Mouse (Mus musculus) kidney, adult 8-10 months (tissue): Measurements from ENCODE around the gene Rabif.
A peak's percentile ranks its signal among the peaks of the same experiment; 100 is the strongest.
"Not testable (repeated sequence)": the region's sequence is repeated elsewhere in the genome, so short reads cannot be mapped to it uniquely, and the experiment has no call there.

Experiments
- DNase-seq, 2 experiments: peaks; one replicate each; pipeline ENCODE4 v3.0.0; 2022

The Rabif gene

GRCm38 (mm10) chr1:134494428-134495215 lies at the start of gene Rabif:
Gene Rabif (plus strand): TSS chr1:134494648.
- DNase-seq = peak; percentile 99

DNA sequence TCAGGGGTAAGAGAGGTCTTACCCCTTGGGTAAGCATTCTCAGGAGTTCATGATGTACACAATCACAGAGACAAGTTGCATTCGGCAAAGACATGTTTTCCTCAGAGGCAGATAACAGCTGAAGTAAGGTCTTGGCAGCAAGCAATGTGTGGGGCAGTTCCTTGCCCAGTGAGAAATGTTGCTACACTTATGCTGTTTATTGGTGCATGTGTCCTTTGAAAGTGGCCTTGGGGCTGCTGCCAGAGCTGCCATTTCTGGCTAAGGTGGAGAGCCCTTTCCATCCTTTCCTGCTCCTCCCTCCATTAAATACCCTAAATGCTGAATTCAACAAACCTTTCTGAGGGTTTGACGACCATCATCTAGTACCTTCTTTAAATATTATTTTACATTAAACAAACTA lies 49.0 kb upstream of the Rabif start:
- DNase-seq = no peak

DNA sequence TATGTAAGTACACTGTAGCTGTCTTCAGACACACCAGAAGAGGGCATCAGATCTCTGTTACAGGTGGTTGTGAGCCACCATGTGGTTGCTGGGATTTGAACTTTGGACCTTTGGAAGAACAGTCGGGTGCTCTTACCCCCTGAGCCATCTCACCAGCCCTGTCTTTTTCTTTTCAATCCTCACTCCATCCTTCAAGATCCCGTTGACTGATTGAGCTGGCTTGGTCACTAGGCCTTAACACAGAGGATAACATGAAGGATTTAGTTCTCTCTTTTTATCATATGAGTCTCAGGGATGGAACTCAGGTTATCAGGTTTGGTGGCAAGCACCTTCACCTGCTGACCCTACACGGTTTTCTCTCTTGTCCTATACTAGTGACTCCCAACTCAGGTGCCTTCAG lies 45.9 kb upstream of the Rabif start:
- DNase-seq = not testable (repeated sequence)

DNA sequence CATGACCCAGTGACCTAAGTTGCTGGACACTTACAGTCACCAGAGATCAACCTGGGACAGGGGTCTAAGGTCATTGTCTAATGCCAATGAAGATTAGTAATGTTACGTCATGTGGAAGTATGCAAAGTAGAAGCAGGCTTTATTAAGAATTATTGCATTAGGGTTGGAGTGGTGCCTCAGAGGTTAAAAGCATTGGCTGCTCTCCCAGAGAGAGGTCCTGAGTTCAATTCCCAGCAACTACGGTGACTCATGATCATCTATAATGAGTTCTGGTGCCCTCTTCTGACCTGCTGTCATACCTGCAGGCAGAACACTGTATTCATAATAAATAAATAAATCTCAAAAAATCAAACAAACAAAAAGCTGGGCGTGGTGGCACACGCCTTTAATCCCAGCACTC lies 44.2 kb upstream of the Rabif start:
- DNase-seq = no peak

DNA sequence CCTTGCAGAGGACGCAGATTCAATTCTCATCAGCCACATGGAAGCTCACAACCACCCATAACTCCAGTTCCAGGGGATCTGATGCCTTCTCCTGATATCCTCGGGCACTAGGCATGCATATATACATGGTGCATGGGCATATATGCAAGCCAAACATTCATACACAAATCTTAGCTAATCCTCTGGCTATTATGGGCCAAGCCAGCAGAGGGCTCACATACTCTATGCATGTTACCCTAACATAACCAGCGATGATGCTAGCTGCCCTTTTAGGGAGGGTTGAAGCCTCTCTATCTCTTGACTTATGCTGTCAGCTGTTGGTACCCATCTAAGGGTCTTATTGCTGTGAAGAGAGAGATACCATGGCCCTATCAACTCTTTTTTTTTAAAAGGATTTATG lies 43.5 kb upstream of the Rabif start:
- DNase-seq = peak in 1 of 2 experiments; percentile 61

- peak; percentile 95 to 98 for DNase-seq
These were observed 39.3 kb upstream of the Rabif start, which contains the start of gene Klhl12 for GRCm38 (mm10) chr1:134454904-134455824. Gene Klhl12 (plus strand): TSS chr1:134455531.

DNA sequence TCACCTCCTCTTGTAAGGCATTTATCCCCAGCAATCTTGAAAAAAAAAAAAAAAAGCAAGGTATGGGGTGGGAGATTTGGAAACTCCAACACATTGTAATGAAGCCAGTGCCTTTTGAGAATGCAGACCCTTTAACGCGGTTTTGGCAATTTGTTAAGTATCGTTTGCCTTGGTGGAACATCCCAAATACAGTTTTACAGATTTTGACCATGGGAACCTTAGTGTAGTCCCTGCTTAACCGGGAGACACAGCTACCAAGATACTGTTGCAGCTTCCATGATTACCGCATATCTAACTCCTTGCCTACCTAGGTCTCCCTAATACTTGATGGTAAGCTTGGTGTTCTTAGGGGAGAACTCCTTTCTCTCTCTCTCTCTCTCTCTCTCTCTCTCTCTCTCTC lies 38.4 kb upstream of the Rabif start:
- DNase-seq = no peak

DNA sequence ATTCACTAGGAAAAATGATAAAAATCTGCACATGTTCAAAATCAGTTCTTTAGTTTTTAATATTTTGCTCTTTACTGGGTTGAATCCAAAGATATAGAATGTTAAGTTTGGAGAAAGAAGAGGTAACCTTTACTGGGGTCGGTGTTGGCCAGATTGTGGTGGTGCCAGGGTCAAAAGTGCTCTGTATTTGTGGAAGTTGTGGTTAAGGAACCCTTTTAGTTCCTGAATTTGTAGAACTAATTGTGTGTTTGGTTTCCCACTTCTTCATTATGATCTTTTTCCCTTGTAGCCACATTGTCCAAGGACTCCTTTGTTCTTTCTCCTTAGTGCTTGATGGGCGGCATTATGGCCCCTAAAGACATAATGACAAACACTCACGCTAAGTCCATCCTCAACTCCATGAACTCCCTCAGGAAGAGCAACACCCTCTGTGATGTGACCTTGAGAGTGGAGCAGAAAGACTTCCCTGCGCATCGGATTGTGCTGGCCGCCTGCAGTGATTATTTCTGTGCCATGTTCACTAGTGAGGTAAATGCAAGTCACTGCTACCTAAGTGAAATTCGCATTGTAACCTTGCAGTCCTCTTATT lies 36.2 kb upstream of the Rabif start:
- DNase-seq = no peak

- DNase-seq = no peak
These were observed 33.9 kb upstream of the Rabif start for GRCm38 (mm10) chr1:134460294-134461284.

DNA sequence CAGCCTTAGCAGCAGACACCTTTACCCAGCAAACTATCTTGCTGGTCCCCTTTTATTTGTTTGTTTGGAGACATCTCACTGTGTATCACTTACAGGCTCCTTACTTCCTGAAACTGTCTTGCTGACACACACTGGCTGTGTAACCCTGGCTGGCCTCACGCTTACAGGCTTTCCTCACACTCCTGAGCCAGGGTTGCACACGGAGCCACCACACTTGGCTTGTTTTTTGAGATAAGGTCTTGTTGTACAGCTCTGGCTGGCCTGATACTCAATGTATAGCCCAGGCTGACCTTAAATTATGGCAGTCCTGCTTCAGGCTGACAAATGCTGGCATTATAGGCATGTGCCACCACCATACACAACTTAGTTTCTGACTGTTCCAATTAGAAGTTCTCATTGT lies 9.8 kb upstream of the Rabif start:
- DNase-seq = no peak

- no peak for DNase-seq
These were observed 3.3 kb upstream of the Rabif start for GRCm38 (mm10) chr1:134490903-134491801.

- no peak for DNase-seq
These were observed 2.2 kb upstream of the Rabif start for GRCm38 (mm10) chr1:134492276-134492675.

DNA sequence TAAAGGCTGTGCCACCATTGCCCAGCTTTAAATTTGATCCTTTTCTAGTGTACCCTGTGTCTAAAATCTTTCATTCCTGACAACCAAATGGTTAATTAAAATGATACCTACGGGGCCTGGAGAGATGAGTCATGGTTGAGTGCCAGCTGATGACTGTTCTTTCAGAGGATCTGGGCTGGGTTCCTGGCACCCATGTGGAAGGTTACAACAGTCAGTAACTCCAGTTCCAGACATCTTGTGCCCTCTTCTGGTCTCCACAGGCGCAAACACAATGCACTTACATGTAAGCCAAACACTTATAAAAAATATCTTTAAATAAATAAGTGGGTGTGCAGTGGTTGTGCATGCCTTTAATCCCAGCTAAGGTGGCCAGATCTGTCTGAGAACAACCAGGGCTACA lies 952 bp upstream of the Rabif start:
- no peak for DNase-seq

GRCm38 (mm10) chr1:134493956-134494355 lies 492 bp upstream of the Rabif start:
- no peak for DNase-seq

- no peak for DNase-seq
These were observed 730 bp downstream of the Rabif start for GRCm38 (mm10) chr1:134495216-134495539.

DNA sequence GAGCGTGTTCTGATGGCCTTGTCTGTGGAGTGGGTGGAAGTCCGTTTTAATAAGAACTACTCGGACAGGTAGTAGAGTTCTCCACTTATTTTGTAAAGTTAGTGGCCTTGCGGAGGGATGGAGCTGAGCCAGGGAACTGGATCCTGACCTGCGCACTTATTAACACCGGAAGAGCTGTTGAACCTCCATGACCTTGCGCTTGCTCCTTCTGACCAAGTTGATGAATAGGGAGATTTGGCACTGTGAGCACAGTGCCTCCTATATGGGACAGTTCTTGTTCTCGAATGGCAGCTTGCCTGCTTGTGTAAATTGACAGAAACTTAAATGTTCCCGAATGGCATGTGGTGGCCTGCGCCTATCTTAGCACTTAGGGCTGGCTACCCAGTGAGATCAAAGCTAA lies 1.5 kb downstream of the Rabif start:
- peak; percentile 57 to 69 for DNase-seq

- no peak for DNase-seq
These were observed 6.5 kb downstream of the Rabif start for GRCm38 (mm10) chr1:134500916-134501315.

- no peak for DNase-seq
These were observed 11.8 kb downstream of the Rabif start for GRCm38 (mm10) chr1:134506201-134506600.

DNA sequence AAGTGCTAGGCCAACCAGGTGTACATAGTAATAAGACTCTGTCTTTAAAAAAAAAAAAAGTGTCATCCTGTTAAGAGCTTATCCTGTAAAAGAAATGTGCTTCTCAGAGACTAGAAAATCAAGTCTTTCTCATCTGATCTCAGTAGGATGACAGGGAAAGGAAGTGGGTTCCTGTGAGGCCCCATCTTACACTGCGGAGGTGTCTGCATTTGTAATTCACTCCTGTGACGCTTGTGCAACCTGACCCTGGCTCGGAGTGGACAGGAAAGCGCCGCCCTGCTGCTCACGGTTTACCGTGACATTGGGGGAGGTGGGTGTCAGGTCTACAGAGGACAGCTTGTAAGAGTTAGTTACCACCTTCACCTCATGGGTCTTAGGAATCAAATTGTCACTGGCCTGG lies 15.6 kb downstream of the Rabif start:
- DNase-seq = no peak

- DNase-seq = no peak
These were observed 17.7 kb downstream of the Rabif start for GRCm38 (mm10) chr1:134512183-134512582.

- no peak for DNase-seq
These were observed 18.1 kb downstream of the Rabif start for GRCm38 (mm10) chr1:134512584-134512983.
